Mouse (Mus musculus): ENCODE measurements at regions not wholly inside any gene's neighbourhood (a gene's known extent, or its start where the extent isn't known, plus 50 kb on each side); places are given as distances from the start of the nearest gene placed in this dataset.

DNA sequence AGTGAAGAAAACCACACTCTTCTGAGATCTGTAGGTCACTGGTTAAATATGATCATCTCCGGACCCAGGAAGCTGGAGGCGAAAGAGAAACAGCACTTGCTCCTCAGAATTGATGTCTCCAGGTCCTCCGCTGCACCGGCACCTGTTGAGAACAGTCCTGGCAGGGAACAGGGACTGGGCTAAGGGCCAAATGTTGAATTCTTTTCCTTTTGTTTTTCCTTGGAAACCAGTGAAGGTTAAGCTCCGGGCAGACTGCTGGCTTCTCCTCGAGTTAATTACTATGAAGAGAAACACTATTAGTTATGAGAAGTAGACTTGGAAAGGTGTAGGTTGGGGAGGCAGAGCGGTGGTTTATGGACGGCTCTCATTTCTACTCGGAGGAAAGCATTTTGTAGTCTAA lies 242.7 kb downstream of the Rngtt start:
- DNase-seq (ENCODE audit: low spot score in 2 of 2) = no peak

DNA sequence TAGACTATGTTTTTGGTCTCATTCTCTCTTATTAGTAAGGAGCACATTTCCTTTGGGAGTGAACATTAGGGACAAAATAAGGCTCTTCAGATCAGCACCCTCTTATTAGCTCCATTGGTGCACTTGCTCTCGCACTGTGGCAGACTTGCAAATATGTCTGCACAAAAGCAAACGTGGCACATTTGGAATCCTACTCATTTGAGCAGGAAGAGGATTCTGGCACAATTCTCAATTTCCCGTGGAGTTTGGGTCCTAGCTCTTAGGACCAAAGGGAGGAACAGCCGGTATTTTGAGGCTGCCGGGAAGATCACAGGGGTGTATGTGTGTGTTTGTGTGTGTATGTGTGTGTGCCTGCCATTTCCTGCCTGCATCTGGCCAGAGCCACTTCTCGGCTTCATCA lies 244.5 kb downstream of the Rngtt start:
- DNase-seq (ENCODE audit: low spot score in 2 of 2) = no peak

DNA sequence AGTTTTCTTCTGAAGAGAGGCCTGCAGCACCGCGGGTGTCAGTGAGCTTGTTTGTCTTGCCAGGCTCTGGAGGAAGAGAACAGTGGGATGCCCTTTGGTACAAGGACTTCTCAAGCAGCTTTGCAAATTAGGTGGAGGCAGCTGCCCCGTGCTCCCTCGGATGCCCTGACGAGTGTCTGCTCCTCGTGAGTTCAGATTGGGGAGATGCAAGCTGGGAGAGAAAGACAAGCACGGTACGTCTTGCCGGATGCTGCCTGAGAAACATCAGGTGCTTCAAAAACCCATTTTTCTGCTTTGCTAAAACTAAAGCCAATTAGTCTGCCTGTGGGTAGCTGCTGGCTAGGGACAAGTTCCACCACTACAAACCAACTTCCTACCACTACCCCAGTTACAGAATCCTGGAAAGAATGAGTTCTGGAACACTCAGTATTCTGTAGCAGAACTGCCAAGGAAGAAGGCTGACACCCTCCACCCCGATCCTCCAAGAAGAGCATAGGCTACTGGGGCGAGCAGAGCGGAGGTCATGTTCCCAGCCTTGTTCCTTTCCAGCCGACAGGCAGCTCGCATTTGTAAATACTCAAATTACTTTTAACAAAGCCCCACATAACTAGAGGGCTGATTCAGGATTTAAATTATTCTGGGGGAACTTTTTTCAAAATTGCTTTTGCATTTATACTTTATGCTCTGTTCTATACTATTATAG lies 245.3 kb downstream of the Rngtt start:
- no peak for DNase-seq (ENCODE audit: low spot score in 2 of 2)

GRCm38 (mm10) chr4:33555966-33556365 lies 245.9 kb downstream of the Rngtt start:
- DNase-seq (ENCODE audit: low spot score in 2 of 2) = no peak

- no peak for DNase-seq (ENCODE audit: low spot score in 2 of 2)
These were observed 246.8 kb downstream of the Rngtt start for GRCm38 (mm10) chr4:33556661-33557540.

DNA sequence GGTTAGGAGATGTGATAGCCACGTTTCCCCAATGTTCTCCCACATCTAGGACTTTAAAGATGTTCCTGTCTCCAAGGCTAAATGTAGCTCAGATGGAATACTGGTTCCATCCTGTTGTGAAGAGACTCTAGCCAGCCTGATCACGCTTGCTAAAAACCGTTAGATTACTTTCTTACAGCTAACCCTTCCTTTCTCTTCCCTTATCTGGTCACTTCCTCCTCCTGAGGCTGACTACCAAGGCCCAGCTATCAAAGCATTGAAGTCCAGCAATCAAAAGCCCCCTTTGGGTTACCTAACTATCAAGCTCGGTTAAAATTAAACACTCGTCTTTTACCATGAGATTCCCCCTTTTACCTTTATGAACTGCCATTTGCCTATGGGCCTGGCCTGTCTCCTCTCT lies 260.2 kb downstream of the Rngtt start:
- DNase-seq (ENCODE audit: low spot score in 2 of 2) = no peak

GRCm38 (mm10) chr4:33571351-33571750 lies 261.2 kb downstream of the Rngtt start:
- no peak for DNase-seq (ENCODE audit: low spot score in 2 of 2)

DNA sequence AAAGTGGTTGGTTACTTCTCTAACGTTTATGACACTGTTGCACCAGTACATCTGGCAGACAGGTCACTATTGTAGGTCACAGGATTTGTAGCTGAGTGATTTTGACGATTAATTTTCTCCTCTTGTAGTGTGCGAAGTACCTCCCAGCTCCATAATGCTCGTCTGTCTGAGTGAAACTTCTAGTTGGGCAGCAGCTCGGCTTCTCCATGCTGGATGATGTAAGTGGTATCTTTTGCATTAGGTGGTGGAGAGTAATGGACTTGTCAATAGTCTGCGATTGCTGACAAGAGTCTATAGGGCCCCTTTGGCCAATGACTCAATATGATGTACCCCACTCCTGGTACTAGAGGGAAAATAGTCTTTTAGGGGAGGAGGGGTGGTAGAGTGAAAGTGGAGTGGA lies 267.5 kb downstream of the Rngtt start:
- DNase-seq (ENCODE audit: low spot score in 2 of 2) = no peak

DNA sequence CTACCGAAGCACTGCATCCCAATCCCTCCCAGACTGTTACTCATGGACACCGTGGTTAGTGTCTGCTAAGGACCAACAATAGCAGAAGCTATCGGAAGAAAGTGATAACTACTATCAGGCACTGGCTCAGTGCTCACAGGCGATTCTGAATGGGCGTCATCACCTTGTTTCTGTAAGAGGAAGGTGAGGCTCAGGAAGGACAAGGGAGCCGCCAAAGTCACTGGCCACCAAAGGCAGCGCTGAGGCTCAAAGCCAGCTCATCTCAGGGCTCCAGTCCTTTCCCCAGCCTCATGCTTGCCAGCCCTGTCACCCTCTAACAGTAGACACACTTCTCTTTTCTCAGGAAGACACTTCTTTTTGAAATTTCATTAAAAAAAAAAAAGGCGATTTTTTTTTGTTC lies 270.4 kb downstream of the Rngtt start:
- no peak for DNase-seq (ENCODE audit: low spot score in 2 of 2)

- DNase-seq (ENCODE audit: low spot score in 2 of 2) = no peak
These were observed 271.1 kb downstream of the Rngtt start for GRCm38 (mm10) chr4:33581180-33581591.

GRCm38 (mm10) chr4:33581766-33582525 lies 271.8 kb downstream of the Rngtt start:
- DNase-seq (ENCODE audit: low spot score in 2 of 2) = no peak

GRCm38 (mm10) chr4:33582986-33583720 lies 273.0 kb downstream of the Rngtt start:
- DNase-seq (ENCODE audit: low spot score in 2 of 2) = no peak

DNA sequence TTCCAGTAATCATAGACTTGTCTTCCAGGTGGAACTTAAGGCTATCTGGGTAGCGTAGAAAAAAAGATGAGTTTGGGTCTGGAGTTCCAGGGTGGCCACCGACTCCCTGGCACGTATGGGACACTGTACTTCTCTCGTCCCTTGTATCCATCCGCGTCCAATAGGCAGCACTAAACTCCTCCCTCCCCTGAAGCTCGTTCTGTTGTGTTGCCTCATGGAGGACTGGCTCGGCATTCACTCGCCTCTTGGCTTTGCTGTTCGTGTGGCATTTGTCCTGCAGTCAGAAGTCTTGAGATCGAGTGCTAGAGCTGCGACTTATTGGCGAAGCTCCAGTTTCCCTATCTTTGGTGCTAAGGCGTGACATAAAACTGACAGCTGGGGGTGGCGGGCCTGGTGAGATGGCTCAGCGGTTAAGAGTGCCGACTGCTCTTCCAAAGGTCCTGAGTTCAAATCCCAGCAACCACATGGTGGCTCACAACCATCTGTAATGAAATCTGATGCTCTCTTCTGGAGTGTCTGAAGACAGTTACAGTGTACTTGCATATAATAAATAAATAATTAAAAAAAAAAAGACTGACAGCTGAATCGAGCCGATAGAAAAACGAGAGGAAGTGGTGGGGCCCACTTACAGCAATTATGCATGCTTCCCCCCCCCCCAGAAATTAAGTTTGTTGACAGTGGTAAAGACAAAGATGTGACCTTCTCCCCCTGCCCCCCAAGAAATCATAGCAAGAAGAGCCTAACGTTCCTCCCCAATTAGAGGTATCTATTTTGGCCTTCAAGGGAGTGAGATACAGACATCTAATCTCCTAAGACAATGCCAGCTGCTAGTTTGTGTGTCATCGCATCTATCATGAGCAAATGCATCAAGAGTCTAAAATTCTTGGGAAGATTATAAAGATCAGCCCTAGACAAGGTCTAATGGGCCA lies 274.1 kb downstream of the Rngtt start:
- no peak for DNase-seq (ENCODE audit: low spot score in 2 of 2)

DNA sequence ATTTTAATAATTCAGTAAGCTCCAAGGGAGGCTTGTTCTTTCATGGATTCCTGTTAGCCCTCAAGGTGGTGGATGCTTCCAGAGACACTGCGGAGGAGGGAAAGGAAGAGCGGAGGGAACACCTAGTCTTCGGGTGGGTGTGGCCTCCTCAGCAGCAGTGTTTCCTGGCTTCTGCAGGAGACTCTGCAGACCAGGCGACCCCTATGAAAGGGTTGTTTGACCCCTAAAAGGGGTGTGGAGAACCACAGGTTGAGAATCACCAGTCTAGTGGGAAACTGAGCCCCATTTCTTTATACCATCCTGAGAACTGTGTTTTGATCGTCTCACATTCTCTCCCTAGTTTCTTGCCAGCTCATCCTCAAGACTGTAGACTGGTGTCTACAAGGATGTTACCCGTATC lies 275.7 kb downstream of the Rngtt start:
- DNase-seq (ENCODE audit: low spot score in 2 of 2) = no peak

- no peak for DNase-seq (ENCODE audit: low spot score in 2 of 2)
These were observed 276.1 kb downstream of the Rngtt start for GRCm38 (mm10) chr4:33586290-33586614.

- peak in 1 of 2 experiments; percentile 36 for DNase-seq (ENCODE audit: low spot score in 2 of 2)
These were observed 276.7 kb downstream of the Rngtt start for GRCm38 (mm10) chr4:33586615-33587451.

- DNase-seq (ENCODE audit: low spot score in 2 of 2) = peak in 1 of 2 experiments; percentile 33
These were observed 277.6 kb downstream of the Rngtt start for GRCm38 (mm10) chr4:33587666-33588065.

GRCm38 (mm10) chr4:33588127-33588526 lies 278.0 kb downstream of the Rngtt start:
- no peak for DNase-seq (ENCODE audit: low spot score in 2 of 2)

GRCm38 (mm10) chr4:33589207-33589606 lies 279.1 kb downstream of the Rngtt start:
- no peak for DNase-seq (ENCODE audit: low spot score in 2 of 2)

Data from left cerebral cortex, adult 9 months (tissue).